Mouse (Mus musculus) neural tube, embryonic 11.5 days (tissue): Measurements from ENCODE around the gene Gm20388. TPM values are rescaled to one million over a fixed set of nuclear protein-coding genes. Genes with fewer than 3 reads are reported as not detected.

ENCODE experiments used
- ATAC-seq: fragments of 200-750 bp; cut with Nextera tagmentation; 2 replicates; pipeline ENCODE4 v1.8.0; 2017; ENCODE audit warnings: moderate number of reproducible peaks, mild to moderate bottlenecking, moderate TSS enrichment, moderate library complexity; ENCODE audit not compliant: insufficient read depth, low FRiP score, low TSS enrichment
- DNase-seq: peaks from one replicate; pipeline ENCODE4 v3.0.0-alpha.2; 2015; ENCODE audit warnings: low spot score
- H3K27ac ChIP-seq: fragments of 300-500 bp; sonication (generic); 2 replicates; pipeline ENCODE4 v1.5.1; 2014; ENCODE audit warnings: low read depth, mild to moderate bottlenecking, low read length
- H3K27me3 ChIP-seq: fragments of 300-500 bp; sonication (generic); 2 replicates; pipeline ENCODE4 v1.6.1; 2014; ENCODE audit warnings: mild to moderate bottlenecking, low read length, mixed read lengths; ENCODE audit not compliant: control insufficient read depth, insufficient read depth
- H3K36me3 ChIP-seq: fragments of 300-500 bp; sonication (generic); 2 replicates; pipeline ENCODE4 v1.6.1; 2014; ENCODE audit warnings: mild to moderate bottlenecking, low read length, moderate library complexity, mixed read lengths; ENCODE audit not compliant: control insufficient read depth, insufficient read depth
- H3K4me1 ChIP-seq: fragments of 300-500 bp; sonication (generic); 2 replicates; pipeline ENCODE4 v1.6.1; 2014; ENCODE audit warnings: low read length, mixed read lengths; ENCODE audit not compliant: control insufficient read depth, insufficient read depth
- H3K4me2 ChIP-seq: fragments of 300-500 bp; sonication (generic); 2 replicates; pipeline ENCODE4 v1.6.1; 2014; ENCODE audit warnings: low read depth, mild to moderate bottlenecking, moderate library complexity
- H3K4me3 ChIP-seq: fragments of 300-500 bp; sonication (generic); 2 replicates; pipeline ENCODE4 v1.5.1; 2014; ENCODE audit warnings: low read depth, low read length
- H3K9ac ChIP-seq: fragments of 300-500 bp; sonication (generic); 2 replicates; pipeline ENCODE4 v1.6.1; 2014; ENCODE audit warnings: mild to moderate bottlenecking, low read length
- H3K9me3 ChIP-seq: fragments of 300-500 bp; sonication (generic); 2 replicates; pipeline ENCODE4 v1.6.1; 2016; ENCODE audit warnings: low read length; ENCODE audit not compliant: control insufficient read depth
- WGBS: fragments of 180-500 bp; shearing (Covaris S2); extraction: QIAGEN DNeasy Blood & Tissue Kit; methylation state at CpG from one replicate; pipeline ENCODE4 v1.1.7; 2014; 5-methylcytosine and 5-hydroxymethylcytosine counted together
- polyA plus RNA-seq: library from polyadenylated mRNA; unstranded; fragments of >200 nt; fragmentation: Nextera tagmentation; extraction: Ambion mirVana; gene quantifications from 2 replicates; pipeline ENCODE4 v1.2.1, GENCODE M21; 2014

Gene Gm20388
- polyA plus RNA-seq, 1 experiment from 2014 or later: not detected

DNA sequence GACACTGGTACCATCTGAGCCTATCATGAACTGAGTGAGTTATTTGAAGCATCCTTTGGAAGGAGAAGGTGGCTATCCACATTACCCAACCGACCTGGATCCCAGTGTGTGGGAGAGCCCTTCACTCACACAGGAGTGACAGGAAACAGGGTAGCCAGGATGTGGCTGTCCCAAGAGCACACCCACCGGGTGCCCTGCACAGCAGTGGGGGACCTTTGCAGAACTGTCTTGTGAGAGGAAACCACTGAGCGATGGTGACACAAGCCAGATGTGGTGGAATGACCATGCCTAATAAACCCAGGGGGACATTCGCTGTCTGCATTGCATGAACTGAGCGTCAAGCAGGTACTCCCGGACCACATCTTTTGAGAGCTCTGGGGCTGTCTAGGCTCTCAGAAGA lies 116.3 kb downstream of the Gm20388 start:
- H3K27ac ChIP-seq: no peak overlapping the region
- no peak overlapping the region for H3K4me3 ChIP-seq
- H3K4me2 ChIP-seq: no peak overlapping the region
- H3K9ac ChIP-seq: no peak overlapping the region
- H3K36me3 ChIP-seq: no peaks in the 10 kb centered on the region
- no peak for ATAC-seq
- no peaks in the 10 kb centered on the region for H3K9me3 ChIP-seq
- 88% methylated on average over 6 of the region's 6 CpGs for WGBS
- DNase-seq: no peak
- H3K27me3 ChIP-seq: no peaks in the 10 kb centered on the region
- no peaks in the 10 kb centered on the region for H3K4me1 ChIP-seq

DNA sequence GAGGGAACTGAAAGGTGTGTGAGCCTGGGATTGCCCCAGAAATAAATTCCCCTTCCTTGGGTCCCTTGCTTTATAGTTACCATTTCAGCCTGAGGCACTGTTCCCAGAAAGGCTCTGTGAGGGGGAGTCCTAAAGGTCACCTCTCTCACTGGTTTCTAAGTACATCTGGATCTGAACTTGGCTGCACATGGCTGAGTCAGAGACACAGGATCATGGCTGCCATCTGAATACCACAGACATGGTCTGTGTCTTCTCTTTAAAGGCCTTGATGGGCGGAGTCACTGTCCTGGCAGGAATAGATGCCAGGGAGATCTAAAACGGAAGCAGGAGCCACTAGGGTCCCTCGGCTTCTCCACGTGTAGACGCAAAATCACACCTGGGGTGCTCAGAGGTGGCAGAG lies 119.8 kb downstream of the Gm20388 start:
- no peak overlapping the region for H3K27ac ChIP-seq
- no peaks in the 10 kb centered on the region for H3K9me3 ChIP-seq
- no peaks in the 10 kb centered on the region for H3K27me3 ChIP-seq
- H3K4me1 ChIP-seq: no peaks in the 10 kb centered on the region
- 68% methylated on average over 5 of the region's 5 CpGs for WGBS
- ATAC-seq (no peak), DNase-seq (no peak)
- no peak overlapping the region; the same call in 1 of the 2 replicates for H3K9ac ChIP-seq
- H3K4me2 ChIP-seq: no peak overlapping the region
- no peak overlapping the region for H3K4me3 ChIP-seq
- no peaks in the 10 kb centered on the region for H3K36me3 ChIP-seq

DNA sequence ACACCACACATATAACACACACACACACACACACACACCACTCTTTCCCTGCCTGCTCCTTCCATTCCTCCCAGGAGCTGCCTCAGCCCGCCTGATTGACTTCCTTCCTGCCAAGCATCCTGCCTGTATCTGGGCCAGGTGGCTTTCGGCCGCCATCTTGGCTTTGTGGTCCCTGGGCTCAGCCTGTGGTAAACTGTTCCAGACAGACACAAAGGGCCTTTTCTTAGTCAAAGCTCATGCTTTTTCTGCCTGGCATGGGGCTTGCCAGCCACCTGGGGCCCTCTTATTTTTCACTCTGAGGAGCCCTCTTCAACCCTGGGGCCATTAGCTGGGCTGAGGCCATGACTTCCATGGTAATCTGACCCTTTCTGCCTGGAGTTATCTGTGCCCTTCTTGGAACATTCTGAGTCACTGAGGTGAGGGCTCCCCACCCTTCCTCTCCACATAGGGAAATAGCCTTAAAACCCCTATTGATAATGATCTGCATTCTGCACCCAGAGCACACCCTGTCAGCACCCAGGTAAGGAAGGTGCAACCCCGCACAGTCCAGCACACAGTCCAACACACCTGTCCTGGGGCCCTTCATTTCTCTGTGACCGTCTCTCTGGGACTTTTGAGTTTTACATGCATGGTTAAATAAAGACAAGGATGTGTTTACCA lies 122.0 kb downstream of the Gm20388 start:
- no peaks in the 10 kb centered on the region for H3K36me3 ChIP-seq
- ATAC-seq: no peak
- WGBS: 88% methylated on average over 5 of the region's 5 CpGs
- H3K27ac ChIP-seq: no peak overlapping the region
- H3K9me3 ChIP-seq: no peaks in the 10 kb centered on the region
- 0 out of 2 replicates have a peak, but pooled peaks cover 6% of the 10 kb centered on the region for H3K4me1 ChIP-seq
- no peaks in the 10 kb centered on the region for H3K27me3 ChIP-seq
- DNase-seq: no peak
- H3K4me3 ChIP-seq: no peak overlapping the region
- H3K9ac ChIP-seq: no peak overlapping the region
- H3K4me2 ChIP-seq: no peak overlapping the region

DNA sequence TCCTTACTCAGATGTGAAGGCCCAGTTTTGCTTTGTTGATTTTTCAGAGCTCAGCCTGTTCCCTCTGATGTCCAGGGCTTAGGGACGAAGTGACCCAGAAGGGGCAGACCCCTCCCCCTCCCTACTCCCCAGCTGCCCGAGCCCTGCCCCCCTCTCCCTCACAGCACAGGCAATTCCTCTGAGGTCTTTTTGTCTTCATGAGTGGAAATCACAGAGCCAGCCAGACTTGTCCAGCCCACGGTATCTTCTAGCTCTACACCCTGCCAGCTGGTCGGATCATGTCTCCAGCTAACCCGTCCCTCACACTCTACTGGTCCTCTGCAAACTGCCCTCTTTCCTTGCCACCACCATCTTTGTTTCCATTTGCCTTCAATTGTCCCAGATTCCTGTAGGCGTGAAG lies 123.8 kb downstream of the Gm20388 start:
- Histone ChIP-seq H3K9ac (no peak overlapping the region), H3K9me3 (no peaks in the 10 kb centered on the region), H3K36me3 (no peaks in the 10 kb centered on the region), H3K4me1 (0 out of 2 replicates have a peak, but pooled peaks cover 6% of the 10 kb centered on the region), H3K4me2 (no peak overlapping the region), H3K4me3 (no peak overlapping the region), H3K27me3 (no peaks in the 10 kb centered on the region), H3K27ac (no peak overlapping the region)
- WGBS: 39% methylated on average over 6 of the region's 6 CpGs
- no peak for DNase-seq
- ATAC-seq: no peak

DNA sequence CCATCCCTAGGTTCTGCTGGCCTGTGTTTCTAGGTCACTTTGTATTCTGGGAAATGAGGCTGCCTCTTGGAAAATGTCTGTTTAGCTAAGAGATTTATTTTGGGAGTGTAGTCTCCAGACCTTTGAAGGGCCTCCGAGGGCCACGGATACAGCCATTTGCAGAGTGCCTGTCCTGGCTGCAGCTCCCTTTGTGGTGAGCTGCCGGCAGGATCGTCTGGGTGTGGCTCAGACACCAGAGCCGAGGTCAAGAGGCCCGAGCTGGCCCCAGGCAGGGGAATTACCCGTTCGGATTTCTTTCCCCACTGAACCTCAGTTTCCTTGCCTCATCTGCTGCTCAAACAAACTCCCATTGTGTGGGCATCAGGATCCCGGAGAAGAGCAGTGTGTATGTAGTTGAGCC lies 125.5 kb downstream of the Gm20388 start:
- Histone ChIP-seq H3K27me3 (no peaks in the 10 kb centered on the region), H3K27ac (no peak overlapping the region), H3K9ac (no peak overlapping the region), H3K4me3 (no peak overlapping the region), H3K4me2 (no peak overlapping the region), H3K36me3 (no peaks in the 10 kb centered on the region), H3K9me3 (no peaks in the 10 kb centered on the region), H3K4me1 (0 out of 2 replicates have a peak, but pooled peaks cover 6% of the 10 kb centered on the region)
- no peak for DNase-seq
- WGBS: 14% methylated on average over 9 of the region's 9 CpGs
- ATAC-seq: no peak

DNA sequence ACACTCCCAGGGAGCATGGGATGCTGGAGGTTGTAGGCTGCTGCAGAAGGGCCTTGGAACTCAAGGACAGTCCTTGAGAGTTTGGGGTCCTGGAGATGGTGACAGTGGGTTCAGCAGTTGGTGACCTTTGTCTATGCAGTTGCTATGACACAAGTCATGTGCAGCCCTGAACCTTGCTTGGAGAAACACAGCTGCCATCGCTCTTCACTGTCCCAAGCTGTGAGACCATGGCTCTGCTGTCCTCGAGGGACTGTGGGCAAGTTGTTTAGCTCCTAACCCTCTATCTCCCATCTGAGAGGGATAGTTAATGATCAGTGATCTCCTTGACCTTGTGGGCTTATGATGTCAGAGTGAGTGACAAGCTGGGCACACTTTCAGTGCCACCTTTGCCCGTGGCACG lies 125.9 kb downstream of the Gm20388 start:
- Histone ChIP-seq H3K36me3 (no peaks in the 10 kb centered on the region), H3K27me3 (no peaks in the 10 kb centered on the region), H3K9me3 (no peaks in the 10 kb centered on the region), H3K4me2 (no peak overlapping the region), H3K9ac (no peak overlapping the region), H3K4me1 (0 out of 2 replicates have a peak, but pooled peaks cover 6% of the 10 kb centered on the region), H3K4me3 (no peak overlapping the region), H3K27ac (no peak overlapping the region)
- DNase-seq: no peak
- WGBS: 73% methylated on average over 4 of the region's 4 CpGs
- ATAC-seq: no peak

DNA sequence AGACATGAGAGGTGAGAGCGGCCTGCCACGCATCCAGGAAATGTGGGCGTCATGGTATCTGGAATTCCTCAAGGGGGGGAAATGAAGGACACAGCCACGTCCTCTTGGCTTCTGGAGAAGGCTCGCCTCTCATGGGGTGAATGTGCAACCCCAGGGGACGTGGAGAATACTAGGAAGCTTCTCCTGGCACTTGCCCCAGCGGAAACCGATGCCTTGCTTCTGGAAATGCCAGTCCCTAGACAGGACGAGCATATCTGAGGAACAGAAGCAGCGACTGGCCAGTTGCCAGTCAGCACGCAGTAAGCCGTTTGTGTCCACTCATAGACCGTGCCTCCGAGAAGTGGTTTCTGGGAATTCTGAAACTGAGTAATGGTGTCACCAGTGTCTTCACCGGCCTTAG lies 126.6 kb downstream of the Gm20388 start:
- H3K9ac ChIP-seq: no peak overlapping the region
- H3K9me3 ChIP-seq: no peaks in the 10 kb centered on the region
- H3K27me3 ChIP-seq: no peaks in the 10 kb centered on the region
- DNase-seq (no peak), ATAC-seq (no peak)
- 91% methylated on average over 15 of the region's 15 CpGs for WGBS
- H3K4me2 ChIP-seq: no peak overlapping the region
- 0 out of 2 replicates have a peak, but pooled peaks cover 6% of the 10 kb centered on the region for H3K4me1 ChIP-seq
- no peak overlapping the region for H3K4me3 ChIP-seq
- no peak overlapping the region for H3K27ac ChIP-seq
- no peaks in the 10 kb centered on the region for H3K36me3 ChIP-seq

DNA sequence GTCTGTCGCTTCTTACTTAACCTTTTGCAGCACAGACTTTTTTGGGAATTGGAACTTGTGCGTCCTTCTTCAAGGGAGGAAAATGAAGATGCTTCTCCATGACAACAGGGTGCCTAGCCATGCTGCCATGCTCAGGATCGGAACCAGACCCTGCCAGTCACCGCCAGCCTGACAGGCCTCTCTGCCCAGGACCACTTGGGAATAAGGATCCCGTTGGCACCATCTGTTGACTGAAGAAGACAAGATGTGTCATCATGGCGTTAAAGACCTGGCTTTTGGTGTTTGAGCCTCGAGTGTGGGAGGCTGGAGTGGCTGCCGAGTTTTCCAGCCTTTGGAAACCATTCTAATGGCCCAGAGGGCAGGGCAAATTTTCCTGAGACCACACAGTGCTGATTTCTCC lies 127.0 kb downstream of the Gm20388 start:
- no peak overlapping the region for H3K9ac ChIP-seq
- H3K36me3 ChIP-seq: no peaks in the 10 kb centered on the region
- no peaks in the 10 kb centered on the region for H3K27me3 ChIP-seq
- 0 out of 2 replicates have a peak, but pooled peaks cover 6% of the 10 kb centered on the region for H3K4me1 ChIP-seq
- H3K4me3 ChIP-seq: no peak overlapping the region
- no peaks in the 10 kb centered on the region for H3K9me3 ChIP-seq
- ATAC-seq (no peak), DNase-seq (no peak)
- no peak overlapping the region for H3K4me2 ChIP-seq
- 89% methylated on average over 8 of the region's 8 CpGs for WGBS
- no peak overlapping the region for H3K27ac ChIP-seq

DNA sequence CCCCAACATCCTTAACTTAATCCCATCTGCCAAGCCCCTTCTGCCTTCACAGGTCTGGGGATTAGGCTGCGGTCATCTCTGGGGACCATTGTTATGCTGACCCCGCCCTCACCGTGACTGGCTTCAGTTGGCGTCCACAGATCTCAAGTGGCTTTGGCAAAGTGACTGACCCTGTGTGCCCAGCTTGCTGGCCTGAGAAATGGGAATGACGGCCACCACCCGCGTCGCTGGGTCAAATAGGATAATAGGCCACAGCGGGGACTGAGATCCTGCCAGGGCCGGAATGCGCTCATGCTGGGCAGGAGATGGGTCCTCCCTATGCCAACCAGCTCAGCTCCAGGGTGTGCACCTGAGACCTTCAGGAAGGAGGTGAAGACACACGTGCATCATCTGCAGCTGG lies 128.1 kb downstream of the Gm20388 start:
- no peak overlapping the region for H3K4me2 ChIP-seq
- no peak for DNase-seq
- H3K9ac ChIP-seq: no peak overlapping the region
- no peak overlapping the region for H3K27ac ChIP-seq
- H3K27me3 ChIP-seq: no peaks in the 10 kb centered on the region
- 97% methylated on average over 12 of the region's 12 CpGs for WGBS
- no peaks in the 10 kb centered on the region for H3K36me3 ChIP-seq
- H3K4me1 ChIP-seq: 0 out of 2 replicates have a peak, but pooled peaks cover 6% of the 10 kb centered on the region
- no peak overlapping the region for H3K4me3 ChIP-seq
- H3K9me3 ChIP-seq: no peaks in the 10 kb centered on the region
- ATAC-seq: no peak
